Mouse (Mus musculus) granulocyte monocyte progenitor cell, adult 5-6 weeks (primary cell): ENCODE results near the gene Hdac5. TPM values are rescaled to one million over a fixed set of nuclear protein-coding genes. Genes with fewer than 3 reads are reported as not detected.

Source experiments
- ATAC-seq: replicated peaks from 2 replicates; pipeline ENCODE4 v1.8.0; 2016; ENCODE audit warnings: mild to moderate bottlenecking, moderate TSS enrichment, inconsistent platforms; ENCODE audit not compliant: poor library complexity, severe bottlenecking
- total RNA-seq, 2 experiments: library from RNA; stranded (forward) in 1 of 2; stranded (reverse) in 1 of 2; fragments of 200-712, 200-1000 nt in 1 of 2; fragments of >200 nt in 1 of 2; fragmentation: Nextera tagmentation in 1 of 2; gene quantifications; 2 replicates each; pipeline ENCODE4 v1.2.3; 2014 to 2017

The Hdac5 gene
- total RNA-seq, 2 experiments from 2014 or later, result 26.3 to 28.5 TPM

DNA sequence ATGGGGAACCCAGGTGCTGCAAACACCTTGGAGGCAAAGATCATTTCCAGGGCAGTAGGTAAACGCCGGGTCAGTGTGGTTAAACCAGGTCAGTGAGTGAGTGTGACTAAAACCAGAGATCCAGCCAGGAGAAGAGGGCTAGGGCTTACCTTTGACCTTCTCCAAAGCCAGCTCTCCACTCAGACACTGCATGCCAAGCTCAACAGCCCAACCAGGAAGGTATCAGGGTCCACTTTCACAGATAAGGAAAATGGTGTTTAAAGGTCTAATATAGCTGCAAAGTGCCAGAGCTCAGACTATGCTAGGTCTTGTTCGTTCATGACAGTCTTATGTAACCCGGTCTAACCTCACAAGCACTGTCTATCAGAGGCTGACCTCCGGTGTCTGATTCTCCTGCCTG is 11.3 kb upstream of the Hdac5 start:
- ATAC-seq, result no peak

DNA sequence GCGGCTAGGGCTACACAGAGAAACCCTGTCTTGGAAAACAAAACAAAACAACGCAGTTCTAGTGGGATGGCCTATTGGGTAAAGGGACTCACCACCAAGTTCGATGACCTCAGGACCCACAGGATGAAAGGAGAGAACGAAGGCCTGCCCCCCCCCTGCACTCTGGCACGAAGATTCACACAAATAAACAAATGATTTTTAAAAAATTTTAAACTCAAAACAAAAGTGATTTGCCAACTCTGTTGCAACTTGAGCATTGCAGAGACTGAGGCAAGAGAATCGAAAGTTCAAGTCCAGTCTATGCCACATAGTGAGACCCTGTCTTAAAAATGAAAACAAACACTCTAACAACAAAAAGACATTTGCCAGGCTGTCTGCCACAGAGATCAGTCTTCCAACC is 10.7 kb upstream of the Hdac5 start:
- no peak for ATAC-seq

DNA sequence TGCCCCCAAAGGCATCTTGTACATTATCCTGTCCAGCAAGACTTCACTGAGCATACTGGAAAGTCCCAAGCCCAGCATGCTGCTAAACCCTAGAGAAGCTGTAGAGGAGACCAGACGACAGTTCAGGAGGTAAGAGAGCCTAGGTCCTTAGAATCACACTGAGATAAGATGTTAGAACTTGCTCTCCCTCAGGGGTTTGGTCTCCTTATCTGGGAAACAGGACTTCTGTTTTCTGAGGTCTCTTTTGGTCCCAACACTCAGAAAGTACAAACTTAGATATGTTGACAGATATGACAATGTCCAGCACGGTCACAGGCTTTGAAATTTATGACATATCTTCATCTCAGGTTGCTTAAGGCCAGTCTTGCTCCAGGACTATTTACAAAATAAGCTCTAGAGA is 6.1 kb upstream of the Hdac5 start:
- ATAC-seq, result no peak

DNA sequence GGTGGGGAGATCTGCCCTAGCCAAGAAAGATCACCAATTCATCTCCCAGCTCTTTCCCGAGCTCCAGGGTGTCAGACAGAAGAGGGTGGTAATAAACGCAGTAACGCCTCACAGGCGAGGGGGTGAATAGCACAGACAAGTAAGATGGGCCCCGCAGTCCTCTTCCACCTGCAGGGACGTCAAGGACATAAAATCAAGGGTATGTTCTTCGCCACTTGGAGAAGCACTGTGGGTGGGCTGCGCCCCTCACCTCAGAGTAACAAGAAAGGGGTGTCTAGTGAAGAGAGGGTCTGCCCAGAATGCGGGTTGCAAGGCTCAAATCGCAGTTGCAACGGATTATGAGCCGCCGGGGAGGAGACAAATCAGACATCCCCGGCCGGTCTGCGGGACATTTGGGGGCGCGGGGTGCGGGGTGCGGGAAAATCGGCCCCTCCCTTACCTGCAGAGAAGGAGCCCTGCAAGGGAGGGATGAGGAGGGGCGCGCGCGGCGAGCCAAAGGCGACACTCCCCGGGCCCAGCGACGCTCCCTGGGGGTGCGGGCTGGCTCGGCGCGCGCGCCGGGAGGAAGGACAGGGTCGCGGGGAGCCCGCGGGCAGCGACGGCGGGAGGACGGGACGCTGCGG is 524 bp downstream of the Hdac5 start:
- 0 out of 2 replicates have a peak, but pooled peaks have one; percentile 20 for ATAC-seq

DNA sequence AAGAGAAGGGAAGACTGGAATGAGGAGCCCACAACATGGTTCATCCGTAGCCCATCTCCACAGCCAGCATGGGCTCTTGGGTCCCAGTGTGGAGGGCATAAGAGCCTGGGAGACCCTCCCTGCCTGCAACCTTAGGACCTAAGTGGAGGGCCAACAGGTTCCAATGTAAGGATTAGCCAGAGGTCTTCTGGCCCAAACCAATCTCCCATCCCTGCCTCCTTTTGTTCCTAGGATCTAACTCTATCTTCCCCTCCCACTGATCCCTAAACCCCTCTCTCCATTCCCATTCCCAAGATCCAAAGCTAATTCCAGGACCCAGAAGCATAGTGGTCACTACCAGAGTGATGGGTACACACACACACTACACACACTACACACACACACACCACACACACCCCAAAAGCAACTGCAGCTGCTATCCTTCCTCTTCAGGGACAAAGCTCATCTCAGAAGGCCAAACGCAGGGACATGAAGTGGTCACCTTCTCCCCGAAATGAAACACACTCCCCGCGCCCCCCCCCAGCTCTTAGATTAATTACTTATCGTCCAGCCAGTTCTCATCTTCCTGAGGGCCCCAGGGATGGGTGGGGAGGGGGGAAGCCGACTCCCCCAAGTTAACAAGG is 1.2 kb downstream of the Hdac5 start:
- no peak for ATAC-seq

DNA sequence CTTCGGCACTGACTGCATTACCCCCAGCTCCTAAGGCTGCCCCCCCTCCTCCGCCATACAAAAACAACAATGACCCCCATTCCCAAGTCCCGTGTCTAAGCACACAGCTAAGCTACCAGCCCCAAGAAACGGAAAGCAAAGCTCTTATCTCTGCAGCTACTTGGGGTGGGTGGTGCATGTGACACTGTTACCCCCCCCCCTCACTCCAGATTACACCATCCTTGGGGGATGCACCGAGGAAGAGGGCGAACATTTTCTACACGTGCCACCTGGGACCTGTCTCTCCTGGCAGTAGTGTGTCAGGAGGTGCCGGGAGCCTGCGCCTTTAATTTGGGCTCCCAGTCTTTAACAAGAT is 1.8 kb downstream of the Hdac5 start:
- ATAC-seq, result no peak

DNA sequence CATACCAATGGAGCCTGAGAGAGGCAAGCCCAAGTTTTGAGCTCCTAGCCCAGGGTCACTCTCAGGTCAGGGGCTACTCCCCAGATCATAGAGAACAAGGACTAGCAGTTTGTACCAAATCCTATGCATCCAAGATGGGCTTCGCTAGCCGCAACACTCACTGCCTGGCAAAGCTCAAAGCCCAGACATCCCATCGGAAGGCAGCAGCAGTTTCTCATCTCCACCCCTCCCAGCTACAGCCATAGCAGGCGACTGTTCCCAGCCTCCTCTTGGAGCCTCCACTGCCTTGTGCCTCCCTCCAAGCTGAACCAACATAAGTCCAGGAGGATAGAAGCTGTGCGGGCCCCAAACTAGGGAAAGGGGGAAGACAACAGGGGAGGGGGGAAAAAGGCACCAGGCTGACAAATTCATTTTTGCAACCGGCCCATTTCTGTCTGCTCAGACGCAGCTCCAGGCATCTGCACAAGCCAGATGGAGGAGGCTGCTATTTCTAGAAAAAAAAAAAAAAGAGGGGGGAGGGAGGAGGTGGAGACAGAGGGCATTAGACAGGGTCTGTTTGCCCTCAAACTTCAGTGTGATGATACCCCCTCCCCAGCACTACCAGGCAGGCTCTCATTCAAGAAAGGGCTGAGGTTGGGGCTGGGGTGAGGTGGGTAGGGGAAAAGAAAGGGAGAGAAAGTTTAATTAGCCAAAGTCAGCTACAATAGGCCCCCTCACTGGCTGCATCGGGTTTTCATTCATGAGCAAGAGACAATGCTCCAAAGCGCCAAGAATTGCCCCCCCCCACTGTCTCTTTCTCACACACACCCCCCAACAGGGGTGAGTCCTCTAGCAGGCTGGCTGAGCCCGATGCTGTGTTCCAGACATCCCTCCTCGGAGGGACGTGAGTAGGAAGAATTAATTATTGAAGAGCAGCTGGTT is 2.4 kb downstream of the Hdac5 start:
- ATAC-seq, result no peak

DNA sequence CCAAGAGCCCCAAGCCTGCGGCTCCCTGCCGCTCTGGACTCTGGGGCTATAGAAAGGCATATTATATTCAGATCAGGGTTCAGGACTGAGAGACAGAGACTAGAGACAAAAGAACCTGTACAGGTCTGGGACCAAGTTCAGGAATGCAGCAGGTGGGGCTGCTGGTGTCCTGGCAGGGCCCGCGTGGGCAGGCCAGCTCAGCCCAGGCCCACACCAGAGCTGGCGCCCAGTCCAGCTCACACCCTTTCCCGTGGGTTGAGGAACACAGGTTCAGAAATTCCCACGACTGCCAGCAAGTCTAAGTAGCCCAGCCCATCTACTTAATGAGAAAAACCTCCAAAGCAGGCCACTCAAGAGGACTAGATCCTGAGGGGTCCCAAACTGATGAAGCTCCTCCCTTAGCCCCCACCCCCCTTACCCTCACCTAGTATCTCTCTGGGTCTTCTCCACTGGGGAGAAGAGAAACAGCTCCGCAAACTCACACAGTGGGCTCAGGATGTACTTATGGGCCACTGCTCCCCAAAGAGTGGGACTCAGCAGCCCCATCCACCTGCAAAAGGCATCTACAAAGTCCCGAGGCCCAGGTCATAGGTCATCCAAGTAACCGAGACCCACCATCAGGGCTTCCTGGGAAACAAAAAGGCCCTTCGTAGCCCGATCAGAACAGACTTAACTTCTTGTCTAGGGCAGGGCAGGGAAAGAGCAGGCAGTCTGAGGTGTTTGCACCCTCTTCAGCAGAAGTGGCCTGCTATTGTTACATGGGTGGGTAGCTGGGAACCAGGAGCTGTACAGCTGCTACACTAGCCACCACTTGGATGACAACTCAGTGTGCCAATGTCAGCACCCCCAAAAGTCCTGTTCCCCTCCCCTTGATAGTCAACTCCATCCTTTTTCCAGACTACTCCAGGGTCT is 3.6 kb downstream of the Hdac5 start:
- no peak for ATAC-seq

DNA sequence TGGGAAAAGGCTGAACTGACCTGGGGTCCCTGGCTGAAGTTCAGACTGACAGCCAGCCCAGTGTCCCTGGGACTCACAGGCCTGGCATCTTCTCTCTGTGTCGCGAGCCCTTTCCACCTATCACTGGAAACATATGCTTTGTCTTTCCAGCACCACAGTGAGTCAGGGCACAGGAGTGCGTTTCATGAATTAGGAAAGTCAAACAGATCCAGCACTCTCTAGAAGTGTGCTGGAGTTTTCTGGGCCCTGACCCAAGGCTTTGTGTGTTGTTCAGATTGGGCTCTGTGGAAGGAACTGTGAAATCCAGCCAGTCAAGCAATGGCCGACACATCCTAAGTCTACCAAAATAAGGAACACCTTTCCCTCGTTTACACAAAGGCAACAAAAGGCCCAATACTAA is 4.7 kb downstream of the Hdac5 start:
- no peak for ATAC-seq

DNA sequence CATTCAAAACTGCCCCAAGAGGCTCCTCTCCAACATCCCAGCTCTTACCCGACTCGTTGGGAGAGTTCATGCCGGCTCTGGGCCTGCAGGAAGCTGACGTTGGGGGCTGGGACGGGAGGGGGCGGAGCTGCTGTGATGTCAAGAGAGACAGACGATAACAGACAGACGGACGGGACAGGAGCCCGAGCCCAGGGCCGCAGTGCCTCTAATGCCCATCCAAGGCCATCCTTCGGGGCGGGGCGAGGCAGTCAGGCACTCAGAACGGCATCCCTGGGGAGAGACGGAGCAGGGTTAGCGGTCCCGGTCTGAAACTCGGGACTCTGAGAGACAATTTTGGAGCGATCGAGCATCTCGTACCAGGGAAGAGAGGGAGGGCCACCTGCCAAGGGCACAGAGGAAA is 5.3 kb downstream of the Hdac5 start:
- ATAC-seq, result no peak

DNA sequence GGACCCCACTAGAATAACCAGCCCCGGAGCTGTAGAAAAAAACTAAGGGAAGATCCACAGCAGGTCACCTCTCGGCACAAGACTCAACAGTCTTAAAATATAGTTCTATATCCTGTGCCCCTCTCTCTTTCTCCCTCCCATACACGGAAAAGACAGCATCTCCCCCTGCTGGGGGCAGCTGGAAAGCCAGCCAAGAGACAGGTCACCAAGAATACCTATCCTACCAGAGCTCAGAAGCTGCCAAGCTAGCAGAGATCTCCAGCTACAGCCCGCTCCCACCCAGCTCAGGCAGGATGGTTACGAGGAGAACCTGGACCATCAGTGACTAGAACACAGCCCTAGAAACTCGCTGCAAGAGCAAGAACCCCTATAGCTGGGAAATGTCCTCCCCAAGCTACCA is 6.8 kb downstream of the Hdac5 start:
- ATAC-seq, result peak; percentile 23; the same call in 1 of the 2 replicates

DNA sequence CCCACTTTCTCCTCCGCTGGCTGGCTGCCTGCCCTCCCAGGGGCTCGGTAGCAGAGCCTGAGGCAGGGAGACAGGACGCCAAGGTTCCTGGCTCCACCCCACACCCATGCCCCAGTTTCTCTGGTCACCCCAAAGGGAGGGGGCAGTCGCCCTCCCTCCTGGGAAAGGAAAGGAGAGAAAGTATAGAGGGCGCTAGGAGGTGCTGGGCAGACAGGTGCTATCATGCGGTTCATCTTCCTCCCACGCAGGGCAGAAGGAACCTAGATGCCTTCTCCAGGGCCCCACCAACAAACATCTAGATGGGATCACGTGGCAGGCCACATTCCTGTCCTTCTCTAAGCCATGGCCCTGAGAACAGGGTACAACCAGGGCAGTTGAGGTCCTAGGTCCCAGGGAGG is 8.0 kb downstream of the Hdac5 start:
- ATAC-seq, result no peak

DNA sequence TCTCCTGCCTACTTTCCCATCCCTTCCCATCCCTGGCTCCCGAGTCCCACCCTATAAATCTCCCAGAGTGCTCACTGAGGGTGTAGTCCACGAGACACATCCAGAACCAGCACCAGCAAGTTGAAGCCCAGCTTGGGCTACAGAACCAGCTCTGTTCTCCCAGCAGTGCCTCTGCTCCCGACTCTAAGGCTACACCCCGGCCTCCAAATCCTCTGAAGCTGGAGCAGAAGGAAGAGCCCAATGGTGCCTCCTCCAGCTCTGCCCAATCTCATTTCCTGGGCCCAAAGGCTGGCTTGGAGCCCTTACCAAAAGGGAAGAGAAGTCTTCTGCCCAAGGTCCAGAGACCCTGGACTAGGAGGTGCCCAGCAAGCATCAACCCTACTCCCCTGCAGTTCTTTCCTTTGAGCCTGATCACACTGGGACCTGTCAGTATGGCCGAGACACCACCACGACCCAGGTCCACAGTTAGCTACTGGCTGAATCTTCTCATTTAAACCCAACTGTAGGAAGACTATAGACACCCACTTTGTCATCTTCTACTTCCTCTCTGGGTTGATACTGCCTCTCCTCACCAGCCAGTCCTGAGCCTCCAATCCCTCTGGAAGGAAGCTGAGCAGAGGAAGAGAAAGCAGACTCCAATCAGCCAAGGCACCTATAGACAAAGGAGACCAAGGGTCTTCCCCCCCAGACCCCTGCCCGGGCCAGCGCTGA is 8.6 kb downstream of the Hdac5 start:
- no peak for ATAC-seq

DNA sequence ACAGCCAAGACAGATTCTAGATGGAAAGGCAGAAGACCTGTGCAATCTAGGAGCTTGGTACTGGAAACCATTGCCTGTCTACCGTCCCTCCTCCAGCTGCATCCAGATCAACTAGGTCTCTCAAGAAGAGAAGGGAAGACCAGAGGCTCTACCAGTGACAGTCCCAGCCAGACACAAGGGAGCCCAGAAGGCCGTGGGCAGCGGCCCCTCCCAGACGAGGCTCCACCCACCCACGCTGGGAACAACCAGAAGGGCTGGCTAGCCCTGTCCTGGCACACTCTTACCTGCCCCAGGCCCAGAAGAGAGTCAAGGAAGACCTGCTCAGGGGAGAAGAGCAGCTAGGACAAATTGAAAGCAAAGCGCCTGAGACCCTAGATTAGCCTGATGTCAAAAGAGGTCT is 9.5 kb downstream of the Hdac5 start:
- no peak for ATAC-seq

DNA sequence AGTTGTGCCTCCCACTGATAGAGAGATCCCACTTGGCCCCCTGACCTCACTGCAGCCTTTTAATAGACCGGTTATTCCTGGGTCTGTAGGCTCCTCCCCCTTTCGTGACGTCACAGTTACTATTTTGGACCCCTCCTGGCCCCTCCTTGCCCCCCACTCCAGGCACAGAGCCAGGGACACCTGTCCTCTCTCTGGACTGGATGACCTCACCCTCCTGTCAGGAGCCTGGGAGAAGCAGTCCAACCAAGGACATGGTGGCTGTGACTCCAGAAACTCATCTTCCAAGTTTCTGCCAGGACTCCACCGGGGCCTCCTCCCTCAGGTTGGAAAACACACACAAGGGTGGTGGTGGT is 10.0 kb downstream of the Hdac5 start:
- ATAC-seq, result no peak

DNA sequence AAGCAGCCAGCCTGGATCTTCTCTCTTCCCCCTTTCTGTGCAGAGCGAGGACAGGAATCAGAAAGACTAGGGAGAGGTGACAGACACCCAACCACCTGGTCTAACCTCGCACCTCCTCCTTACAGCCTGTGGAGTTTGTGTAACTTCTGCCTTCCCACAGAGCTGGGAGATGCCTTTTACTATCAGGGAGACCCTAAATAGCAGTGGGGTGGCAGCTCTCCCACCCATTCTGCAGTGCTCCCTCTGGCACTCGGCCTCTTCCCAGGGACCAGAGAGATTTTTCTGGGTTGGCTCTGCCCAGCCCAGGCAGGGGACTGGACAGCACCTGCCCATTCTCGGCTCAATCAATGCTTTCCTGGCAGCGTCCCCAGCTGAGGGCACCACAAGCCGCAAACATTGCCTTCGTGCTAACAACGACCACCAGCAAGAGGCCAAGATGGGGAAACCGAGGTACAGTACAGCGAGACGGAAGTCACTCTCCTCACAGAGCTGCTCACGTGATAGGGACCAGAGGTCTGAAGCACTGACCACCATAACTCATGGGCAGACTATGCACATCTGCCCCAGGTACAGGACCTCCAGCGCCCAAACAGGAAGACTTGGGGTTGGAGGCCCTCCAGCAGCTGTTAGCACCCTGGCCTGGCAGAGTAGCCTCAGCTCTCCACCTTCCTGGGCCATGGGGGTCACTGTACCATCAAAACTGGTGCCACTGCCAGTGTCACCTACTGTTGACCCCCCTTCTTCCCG is 10.5 kb downstream of the Hdac5 start:
- ATAC-seq, result no peak

DNA sequence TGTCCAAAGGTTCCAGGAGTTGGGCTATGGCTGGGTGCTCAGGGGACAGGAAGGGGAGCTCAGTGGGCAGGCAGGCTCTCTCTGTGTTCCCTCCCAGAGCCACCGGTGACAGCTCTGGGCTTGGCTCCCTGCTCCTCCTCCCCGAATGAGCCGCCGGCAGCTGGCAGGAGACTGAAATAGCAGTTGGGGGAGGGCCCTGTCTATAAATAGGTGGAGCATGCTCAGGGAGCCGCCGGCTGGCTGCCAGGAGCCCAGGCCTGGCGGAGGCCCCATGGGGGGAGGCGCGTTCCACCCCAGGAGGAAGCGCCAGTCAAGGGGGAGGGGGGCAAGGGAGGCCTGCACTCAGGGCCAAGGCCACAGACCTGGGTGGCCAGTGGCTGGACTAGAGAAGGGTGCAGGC is 11.2 kb downstream of the Hdac5 start:
- peak; percentile 79 for ATAC-seq

DNA sequence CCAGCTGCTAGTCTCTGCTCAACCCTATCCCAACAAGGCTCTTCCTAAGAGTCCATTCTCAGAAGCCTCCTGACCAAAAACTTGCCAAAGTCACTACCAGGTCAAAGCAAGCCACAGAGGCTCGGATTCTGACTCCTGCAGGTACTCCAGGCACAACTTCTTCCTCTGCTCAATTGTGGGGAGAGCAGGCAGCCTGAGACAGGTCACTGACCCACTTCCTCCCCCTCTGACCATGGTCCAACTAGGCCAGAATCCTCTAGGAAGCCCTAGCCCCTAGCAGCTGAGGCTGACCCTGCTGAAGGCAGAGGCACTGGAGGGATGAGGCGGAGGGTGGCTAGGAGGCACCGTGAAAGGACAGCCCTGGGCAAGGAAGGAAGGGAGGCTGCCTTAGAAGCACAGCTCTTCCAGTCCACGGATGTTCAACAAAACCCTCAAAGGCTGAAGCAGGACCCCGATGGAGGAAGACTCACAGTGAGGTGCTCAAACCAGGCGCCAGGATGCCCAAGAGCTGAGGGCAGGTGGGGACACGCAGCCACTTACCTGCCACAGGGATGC is 12.0 kb downstream of the Hdac5 start:
- no peak for ATAC-seq

DNA sequence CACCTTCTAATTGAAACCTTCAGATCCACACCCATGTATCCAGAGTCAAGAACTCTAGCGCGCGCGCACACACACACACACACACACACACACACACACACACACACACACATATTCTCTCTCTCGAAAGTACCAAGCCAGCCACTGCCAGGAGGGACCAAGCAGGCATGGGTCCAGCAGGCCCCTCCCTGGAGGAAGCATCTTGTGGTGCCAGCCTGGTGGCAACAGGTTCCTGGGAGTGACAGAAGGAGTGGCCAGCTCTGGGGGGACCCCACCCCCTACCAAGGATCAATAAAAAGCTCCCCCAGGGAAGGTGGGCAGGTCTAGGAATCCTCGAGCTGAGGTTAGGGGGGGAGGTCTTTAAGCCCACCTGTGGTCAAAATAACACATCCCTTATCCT is 12.6 kb downstream of the Hdac5 start:
- no peak for ATAC-seq
